Mouse (Mus musculus) frontal cortex, postnatal 25 days (tissue): ENCODE measurements around the gene Sh3pxd2a.
A peak's percentile ranks its signal among the peaks of the same experiment; 100 is the strongest.

Source experiments
- DNase-seq, 2 experiments: peaks; one replicate each; pipeline ENCODE4 v3.0.0; 2022; ENCODE audit warnings: low spot score in 2 of 2

Sh3pxd2a gene

GRCm38 (mm10) chr19:47313387-47314075 is 150.7 kb downstream of the Sh3pxd2a start:
- DNase-seq: no peak

DNA sequence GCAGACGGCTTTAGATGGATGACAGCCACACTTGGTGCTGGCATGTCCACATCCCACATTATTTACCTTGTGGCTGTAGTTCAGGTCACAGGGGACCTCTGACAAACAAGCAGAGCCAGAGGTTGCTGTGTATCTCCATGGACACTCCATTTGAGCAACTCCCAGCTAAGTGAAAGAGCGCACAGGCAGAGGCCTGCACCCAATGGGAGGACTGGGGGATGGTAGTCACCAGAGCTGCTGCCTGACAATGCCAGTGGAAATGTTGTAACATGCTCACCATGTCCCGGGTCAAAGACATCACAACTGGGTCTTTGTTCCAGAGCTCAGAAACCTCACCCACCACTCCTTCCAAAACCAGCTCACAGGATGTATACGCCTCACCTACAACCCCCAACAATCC is 153.0 kb downstream of the Sh3pxd2a start:
- DNase-seq: no peak

GRCm38 (mm10) chr19:47309824-47310223 is 154.4 kb downstream of the Sh3pxd2a start:
- no peak for DNase-seq

DNA sequence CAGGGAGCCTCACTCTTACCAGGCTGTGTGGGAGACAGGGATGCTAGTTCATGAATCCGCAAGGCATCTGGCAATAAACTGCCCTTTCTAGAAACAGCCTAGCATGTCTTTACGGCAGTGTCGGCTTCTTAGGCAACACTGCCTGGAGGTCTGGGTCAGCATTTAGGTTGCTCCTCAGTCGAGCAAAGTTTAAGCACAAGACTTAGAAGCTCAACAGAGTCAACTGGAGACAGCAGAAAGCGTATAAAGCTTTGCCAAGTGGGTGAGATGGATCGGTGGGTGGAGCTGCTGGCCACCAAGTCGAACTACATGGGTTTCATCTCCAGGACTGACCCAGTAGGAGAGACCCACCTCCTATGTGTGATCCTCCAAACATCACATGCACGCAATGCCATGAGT is 157.3 kb downstream of the Sh3pxd2a start:
- DNase-seq: no peak

DNA sequence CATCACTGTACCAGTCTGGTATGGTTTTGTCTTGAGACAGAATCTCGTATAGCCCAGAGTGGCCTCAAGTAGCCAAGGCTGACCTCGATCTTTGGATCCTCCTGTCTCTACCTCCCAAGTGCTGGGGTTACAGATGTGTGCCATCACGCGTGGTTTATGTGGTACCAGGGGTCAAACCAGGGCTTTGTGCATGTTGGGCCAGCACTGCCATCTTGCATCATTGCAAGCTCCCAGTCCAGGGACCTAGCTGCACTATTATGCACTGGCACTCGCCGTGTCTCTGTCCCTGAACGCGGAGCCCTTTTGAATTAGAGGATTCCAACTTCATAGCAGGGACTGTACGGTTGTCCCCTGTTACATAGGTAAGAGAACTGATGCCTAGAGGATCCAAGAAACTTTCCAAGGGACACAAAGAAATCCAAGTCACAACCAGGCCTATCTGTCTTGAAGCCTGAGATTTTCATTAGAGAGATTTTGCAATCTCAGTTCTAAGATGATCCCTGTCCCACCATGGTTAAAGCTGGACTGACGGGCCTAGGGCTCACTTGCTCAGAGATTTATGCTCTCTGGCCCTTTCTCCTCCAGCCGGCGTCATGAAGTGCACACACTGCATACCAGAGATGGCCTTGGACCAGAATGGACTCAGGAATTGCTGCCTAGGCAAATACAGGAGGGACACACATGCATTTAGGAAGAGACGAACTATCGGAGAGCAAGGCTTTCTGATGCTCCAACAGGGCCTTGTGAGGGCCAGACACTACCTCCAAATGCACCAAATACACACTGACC is 157.9 kb downstream of the Sh3pxd2a start:
- DNase-seq: no peak

- DNase-seq: no peak
These were observed 158.8 kb downstream of the Sh3pxd2a start for GRCm38 (mm10) chr19:47305401-47305800.

DNA sequence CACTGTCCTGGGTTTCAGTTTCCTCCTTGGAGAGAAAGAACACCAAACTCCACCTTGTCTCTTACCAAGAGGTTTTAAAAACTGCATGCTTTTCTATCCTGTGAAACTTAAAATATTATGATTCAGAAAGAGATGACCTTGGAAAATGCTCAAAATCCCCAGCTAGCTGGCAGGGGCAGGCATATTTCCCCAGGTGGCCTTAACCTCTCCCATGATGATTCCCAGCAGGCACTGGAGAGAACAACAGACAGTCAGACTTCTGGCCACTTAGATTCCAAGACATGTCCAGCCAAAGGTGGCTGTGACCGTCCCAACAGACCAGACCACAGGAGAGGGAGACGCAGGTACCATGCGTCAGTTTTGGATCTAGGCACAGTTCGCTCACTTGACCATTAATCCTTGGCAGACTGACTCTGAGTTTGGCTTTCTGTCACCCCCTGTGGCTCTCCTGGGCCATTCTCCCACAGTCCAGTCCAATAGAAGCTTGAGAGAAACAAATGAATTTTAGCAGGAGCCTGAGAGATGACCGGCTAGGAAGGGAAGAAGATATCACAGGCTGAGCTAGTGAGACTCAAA is 159.9 kb downstream of the Sh3pxd2a start:
- DNase-seq: no peak

- DNase-seq: no peak
These were observed 161.1 kb downstream of the Sh3pxd2a start for GRCm38 (mm10) chr19:47303128-47303527.

- no peak for DNase-seq
These were observed 161.9 kb downstream of the Sh3pxd2a start for GRCm38 (mm10) chr19:47302191-47302852.

GRCm38 (mm10) chr19:47301303-47302190 is 162.7 kb downstream of the Sh3pxd2a start:
- DNase-seq: no peak

DNA sequence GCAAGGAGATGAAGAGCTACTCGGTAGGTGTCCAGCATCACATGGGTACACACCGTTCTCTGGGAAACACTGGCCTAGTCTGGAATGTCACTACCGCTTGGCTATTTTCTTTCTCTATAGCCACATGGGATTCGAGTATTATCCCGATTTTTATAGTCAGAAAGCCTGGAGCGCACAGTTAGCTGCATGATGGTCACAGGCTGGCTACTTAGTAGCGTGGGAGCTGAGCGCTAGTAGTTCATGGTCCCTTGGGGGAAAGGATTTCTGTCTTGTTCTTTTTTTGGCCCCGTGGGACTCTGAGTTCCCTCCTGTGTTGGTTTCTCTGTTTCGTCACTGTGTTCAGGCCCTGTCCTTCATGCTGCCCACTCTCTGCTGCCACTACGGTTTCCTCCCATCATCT is 166.1 kb downstream of the Sh3pxd2a start:
- no peak for DNase-seq

DNA sequence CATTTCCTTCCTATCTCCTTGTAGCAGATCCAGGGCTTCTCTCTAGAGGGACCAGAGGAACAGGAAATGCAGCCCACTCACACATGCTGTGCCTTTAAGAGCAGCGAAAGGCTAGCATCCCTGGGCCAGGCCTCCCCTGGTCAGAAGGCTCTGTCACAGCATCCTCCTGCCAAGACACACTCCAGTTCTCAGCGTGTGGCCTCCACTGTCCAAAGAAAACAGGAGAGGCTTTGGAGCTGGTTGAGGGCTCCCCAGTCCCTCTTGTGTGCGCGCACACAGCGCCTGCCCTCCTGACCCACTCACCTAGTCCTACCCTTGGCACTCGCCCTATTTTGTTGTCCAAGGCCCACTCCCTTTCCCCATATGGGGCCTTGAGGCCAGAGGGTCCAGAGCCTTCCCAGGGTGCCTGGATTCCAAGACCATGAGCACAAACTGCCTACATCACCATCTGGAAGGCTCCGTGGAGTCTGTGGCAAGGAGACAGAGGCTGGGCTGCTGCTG is 171.7 kb downstream of the Sh3pxd2a start:
- no peak for DNase-seq

- DNase-seq: no peak
These were observed 172.7 kb downstream of the Sh3pxd2a start for GRCm38 (mm10) chr19:47291307-47292080.

- DNase-seq: no peak
These were observed 177.2 kb downstream of the Sh3pxd2a start for GRCm38 (mm10) chr19:47286886-47287450.

DNA sequence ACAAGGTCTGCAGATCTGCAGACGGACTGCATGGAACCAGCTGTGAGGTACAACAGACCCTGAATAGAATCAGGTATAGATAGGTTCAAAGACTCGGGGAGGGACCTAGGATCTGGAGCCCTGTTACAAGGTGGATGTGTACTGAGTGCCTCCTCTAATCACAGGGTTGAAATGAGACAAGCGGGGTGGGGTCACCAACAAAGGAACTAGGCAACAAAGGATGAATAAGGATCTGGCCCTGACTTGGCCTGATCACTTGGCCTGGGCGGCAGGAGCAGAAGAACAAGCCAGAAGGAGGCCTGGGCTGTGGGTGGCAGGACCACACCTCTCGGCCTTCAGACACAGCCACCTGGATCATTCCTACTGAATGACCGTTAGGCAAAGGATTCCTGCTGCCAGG is 178.6 kb downstream of the Sh3pxd2a start:
- DNase-seq: no peak

DNA sequence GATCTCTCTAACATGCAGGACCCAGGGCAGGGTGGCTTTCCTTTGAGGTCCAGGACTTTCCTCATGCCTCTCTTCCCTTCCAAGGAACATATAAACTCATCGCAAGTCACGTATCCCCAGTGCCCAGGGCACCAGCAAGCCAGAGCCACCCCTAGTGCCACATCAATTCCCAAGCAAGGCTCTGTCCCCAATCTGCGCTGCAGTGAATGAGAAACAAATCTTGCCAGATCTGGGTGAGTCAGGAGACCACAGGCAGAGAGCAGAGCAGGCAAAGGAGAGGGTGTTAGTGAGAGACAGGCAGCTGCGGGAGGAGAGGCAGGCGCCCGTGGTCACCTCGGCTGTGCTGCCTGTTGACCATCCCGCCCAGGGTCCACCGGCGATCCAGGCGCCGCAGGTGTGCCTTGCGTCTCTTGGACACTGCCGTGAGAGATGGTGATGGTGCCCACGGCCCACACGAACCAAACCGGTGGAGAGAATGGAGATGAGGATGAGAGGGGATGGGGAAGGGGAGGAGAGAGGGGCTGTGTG is 181.4 kb downstream of the Sh3pxd2a start:
- no peak for DNase-seq

- DNase-seq: no peak
These were observed 182.1 kb downstream of the Sh3pxd2a start for GRCm38 (mm10) chr19:47282050-47282454.

DNA sequence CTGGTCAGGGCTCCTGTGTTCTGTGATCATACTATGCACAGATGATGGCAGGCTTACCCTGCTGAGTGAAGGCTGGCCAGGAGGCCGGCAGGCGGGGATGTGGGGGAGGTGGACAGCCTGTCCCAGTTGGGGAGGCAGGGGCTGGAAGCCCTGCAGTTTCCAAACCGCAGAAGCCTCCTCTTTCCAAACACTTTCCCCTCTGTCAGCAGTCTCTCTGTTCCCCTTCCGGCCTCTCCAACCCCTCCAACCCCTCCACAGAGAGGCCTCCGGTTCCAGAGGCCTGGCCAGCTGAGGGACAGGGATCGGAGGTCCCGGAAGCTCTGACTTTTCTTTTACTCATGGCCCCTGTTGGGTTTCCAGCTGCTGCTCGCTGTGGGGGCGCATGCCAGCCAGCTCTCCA is 183.3 kb downstream of the Sh3pxd2a start:
- DNase-seq: no peak

- DNase-seq: peak; percentile 57 to 60
These were observed 184.2 kb downstream of the Sh3pxd2a start for GRCm38 (mm10) chr19:47279788-47280532.
